Mouse (Mus musculus): ENCODE results near the gene Wnt9b. TPM values are rescaled to one million over a fixed set of nuclear protein-coding genes. Genes with fewer than 3 reads are reported as not detected.

The Wnt9b gene
- polyA plus RNA-seq (2015; fragmentation: Nextera tagmentation; extraction: Ambion mirVana): 0.92 and 1.1 TPM in 2 replicates

DNA sequence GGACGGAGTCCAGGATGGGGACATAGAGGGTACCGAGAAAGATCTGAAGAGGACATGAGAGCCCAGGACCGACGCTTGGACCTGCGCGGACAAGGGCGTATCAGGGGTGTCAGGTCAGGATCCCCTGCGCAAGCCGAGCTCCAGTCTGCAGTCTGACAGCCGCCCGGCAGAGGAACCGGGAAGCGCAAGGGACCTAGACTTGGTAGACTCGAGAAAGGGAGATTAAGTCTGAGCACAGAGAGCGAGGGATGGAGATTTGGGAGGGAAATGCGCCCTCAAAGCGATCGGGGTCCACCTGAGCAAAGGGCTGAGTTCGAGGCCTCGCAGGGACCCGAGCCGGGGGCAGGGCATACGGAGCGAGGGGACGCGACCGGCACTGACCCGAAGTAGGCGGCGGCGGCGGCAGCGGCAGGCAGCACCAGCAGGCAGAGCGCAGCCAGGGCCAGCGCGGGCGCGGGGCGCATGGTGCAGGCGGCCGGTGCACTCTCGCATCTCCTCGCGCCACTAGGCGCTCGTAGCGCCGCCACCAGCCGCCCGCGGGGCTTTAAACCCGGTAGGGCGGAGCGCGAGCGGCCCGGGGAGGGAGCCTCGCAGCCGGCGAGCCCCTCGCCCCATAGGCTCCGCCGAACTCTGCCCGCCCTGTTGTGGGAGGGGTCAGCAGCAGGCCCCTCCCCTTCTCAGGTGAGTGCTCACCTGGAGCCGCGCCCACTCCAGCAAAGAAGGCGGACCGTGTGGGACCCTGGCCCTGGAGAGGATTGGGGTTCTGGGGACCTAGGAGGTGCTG, at the start of gene Wnt9b:
Wnt9b (minus strand) TSS at position 516 of the 784 bp plus-strand sequence.
- peak within 1 kb of the TSS; percentile 52 for H3K4me3 ChIP-seq (ENCODE audit: low read depth, low read length)
- peak; percentile 36; the same call in 1 of the 2 replicates for ATAC-seq
- H3K36me3 ChIP-seq (ENCODE audit: control insufficient read depth, insufficient read depth, low read length): no peaks in the 10 kb centered on the region
- H3K27ac ChIP-seq (ENCODE audit: low read length): no peak within 1 kb of the TSS
- H3K27me3 ChIP-seq (ENCODE audit: control insufficient read depth, insufficient read depth, low read depth, low read length): peaks cover 47% of the 10 kb centered on the region
- H3K4me1 ChIP-seq (ENCODE audit: control insufficient read depth, insufficient read depth, low read length): peaks cover 11% of the 10 kb centered on the region
- peak within 1 kb of the TSS; percentile 93 for H3K4me2 ChIP-seq (ENCODE audit: low read length)
- no peaks in the 10 kb centered on the region for H3K9me3 ChIP-seq (replicated peaks; ENCODE audit: control insufficient read depth, low read length, poor library complexity, severe bottlenecking)
- WGBS: under 1% methylated on average over 65 of the region's 68 CpGs
- H3K9ac ChIP-seq (ENCODE audit: low read depth, low read length): peak within 1 kb of the TSS; percentile 60

DNA sequence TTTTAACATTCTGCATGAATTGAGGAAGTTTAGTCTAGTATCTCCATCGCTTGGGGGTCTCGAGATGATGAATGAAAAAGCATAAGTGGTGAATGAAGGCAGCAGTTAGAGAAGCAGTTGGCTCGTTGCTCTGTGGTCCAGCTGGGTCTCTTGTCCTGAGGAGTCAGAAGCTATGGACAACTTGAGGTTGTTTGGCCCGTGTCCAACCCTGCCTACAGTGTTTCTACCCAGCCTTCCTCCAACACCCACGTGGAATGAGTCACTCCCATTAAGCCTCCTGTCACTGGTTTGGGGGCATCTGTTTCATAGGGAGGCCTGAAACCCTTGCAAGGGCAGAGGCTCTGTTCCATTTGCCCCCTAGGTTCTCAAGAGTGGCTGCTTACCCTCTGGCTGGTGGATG, 40.3 kb upstream of the Wnt9b start:
- Histone ChIP-seq H3K9ac (ENCODE audit: low read depth, low read length) (no peak overlapping the region), H3K27ac (ENCODE audit: low read length) (no peak overlapping the region), H3K9me3 (replicated peaks; ENCODE audit: control insufficient read depth, low read length, poor library complexity, severe bottlenecking) (no peaks in the 10 kb centered on the region), H3K36me3 (ENCODE audit: control insufficient read depth, insufficient read depth, low read length) (no peaks in the 10 kb centered on the region), H3K4me1 (ENCODE audit: control insufficient read depth, insufficient read depth, low read length) (no peaks in the 10 kb centered on the region), H3K4me2 (ENCODE audit: low read length) (no peak overlapping the region), H3K27me3 (ENCODE audit: control insufficient read depth, insufficient read depth, low read depth, low read length) (peaks cover 7% of the 10 kb centered on the region), H3K4me3 (ENCODE audit: low read depth, low read length) (no peak overlapping the region)
- 77% methylated on average over 5 of the region's 5 CpGs for WGBS
- no peak for ATAC-seq

- ATAC-seq: no peak
- Histone ChIP-seq H3K4me2 (ENCODE audit: low read length) (no peak overlapping the region), H3K4me1 (ENCODE audit: control insufficient read depth, insufficient read depth, low read length) (no peaks in the 10 kb centered on the region), H3K9me3 (replicated peaks; ENCODE audit: control insufficient read depth, low read length, poor library complexity, severe bottlenecking) (no peaks in the 10 kb centered on the region), H3K4me3 (ENCODE audit: low read depth, low read length) (no peak overlapping the region), H3K27me3 (ENCODE audit: control insufficient read depth, insufficient read depth, low read depth, low read length) (peaks cover 11% of the 10 kb centered on the region), H3K36me3 (ENCODE audit: control insufficient read depth, insufficient read depth, low read length) (no peaks in the 10 kb centered on the region), H3K9ac (ENCODE audit: low read depth, low read length) (no peak overlapping the region), H3K27ac (ENCODE audit: low read length) (no peak overlapping the region)
- 66% methylated on average over 9 of the region's 9 CpGs for WGBS
These were observed 30.5 kb upstream of the Wnt9b start for GRCm38 (mm10) chr11:103780152-103780551.

DNA sequence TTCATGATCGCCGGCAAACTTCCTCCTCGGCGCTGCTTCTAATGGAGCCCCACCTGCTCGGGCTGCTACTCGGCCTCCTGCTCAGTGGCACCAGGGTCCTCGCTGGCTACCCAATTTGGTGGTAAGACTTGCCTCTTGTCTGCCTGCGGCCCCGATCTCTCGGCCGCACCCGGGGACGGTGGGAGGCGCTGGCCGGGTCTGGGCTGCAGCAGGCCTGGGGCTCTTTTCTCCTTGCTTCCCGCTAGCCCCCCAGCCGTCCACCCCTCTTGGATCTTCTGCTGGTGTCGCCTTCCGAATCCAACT, 24.6 kb upstream of the Wnt9b start:
- Histone ChIP-seq H3K4me3 (ENCODE audit: low read depth, low read length) (peak overlapping the region; percentile 51), H3K4me2 (ENCODE audit: low read length) (peak overlapping the region; percentile 84), H3K27me3 (ENCODE audit: control insufficient read depth, insufficient read depth, low read depth, low read length) (peaks cover 28% of the 10 kb centered on the region), H3K9ac (ENCODE audit: low read depth, low read length) (peak overlapping the region; percentile 64), H3K4me1 (ENCODE audit: control insufficient read depth, insufficient read depth, low read length) (peaks cover 37% of the 10 kb centered on the region), H3K27ac (ENCODE audit: low read length) (peak overlapping the region; percentile 70), H3K9me3 (replicated peaks; ENCODE audit: control insufficient read depth, low read length, poor library complexity, severe bottlenecking) (no peaks in the 10 kb centered on the region), H3K36me3 (ENCODE audit: control insufficient read depth, insufficient read depth, low read length) (no peaks in the 10 kb centered on the region)
- peak; percentile 18 for ATAC-seq
- 2% methylated on average over 19 of the region's 19 CpGs for WGBS

DNA sequence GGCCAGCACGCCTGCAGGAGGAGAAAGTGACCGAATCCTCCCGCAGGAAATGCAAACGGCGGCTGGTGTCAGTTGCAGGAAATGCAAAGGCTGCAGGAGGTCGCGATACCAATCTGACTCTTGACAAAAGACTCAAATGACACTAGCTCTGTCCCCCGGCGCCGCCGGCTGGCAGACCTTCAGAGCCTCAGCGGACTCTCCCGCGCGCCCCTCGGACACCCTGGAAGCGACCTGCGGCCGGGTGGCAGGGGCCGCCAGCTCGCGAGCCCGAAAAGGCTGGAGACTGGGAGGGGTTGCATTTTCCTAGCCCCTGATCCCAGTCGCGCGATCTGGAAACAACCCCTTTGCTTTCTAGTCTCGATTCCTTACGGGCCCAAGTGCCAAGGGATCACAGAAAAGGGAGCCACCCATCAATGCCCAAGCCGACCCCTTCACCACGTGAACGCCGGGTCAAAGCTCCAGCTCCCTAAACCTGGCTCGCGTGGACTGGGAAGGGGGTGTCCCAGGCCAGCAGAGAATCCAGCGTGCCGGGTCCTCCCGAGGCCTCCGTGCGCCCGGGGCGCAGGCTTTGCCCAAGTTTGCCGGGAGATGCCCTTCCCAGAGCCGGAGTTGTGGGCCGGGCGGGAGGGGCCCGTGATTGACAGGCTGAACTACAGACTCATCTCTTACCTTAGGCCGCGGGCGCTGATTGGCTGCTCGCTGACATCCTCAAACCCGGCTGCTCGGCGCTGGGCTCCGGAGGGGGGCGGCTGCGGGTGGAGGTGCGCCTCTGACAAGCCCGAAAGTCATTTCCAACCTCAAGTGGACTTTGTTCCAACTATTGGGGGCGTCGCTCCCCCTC, 24.0 kb upstream of the Wnt9b start, which contains the start of gene Wnt3:
Wnt3 (plus strand) TSS at position 764 of the 841 bp plus-strand sequence.
- Histone ChIP-seq H3K27me3 (ENCODE audit: control insufficient read depth, insufficient read depth, low read depth, low read length) (peaks cover 28% of the 10 kb centered on the region), H3K9ac (ENCODE audit: low read depth, low read length) (peak within 1 kb of the TSS; percentile 64), H3K4me1 (ENCODE audit: control insufficient read depth, insufficient read depth, low read length) (peaks cover 37% of the 10 kb centered on the region), H3K36me3 (ENCODE audit: control insufficient read depth, insufficient read depth, low read length) (no peaks in the 10 kb centered on the region), H3K27ac (ENCODE audit: low read length) (peak within 1 kb of the TSS; percentile 70), H3K4me3 (ENCODE audit: low read depth, low read length) (peak within 1 kb of the TSS; percentile 51), H3K9me3 (replicated peaks; ENCODE audit: control insufficient read depth, low read length, poor library complexity, severe bottlenecking) (no peaks in the 10 kb centered on the region), H3K4me2 (ENCODE audit: low read length) (peak within 1 kb of the TSS; percentile 84)
- ATAC-seq: peak; percentile 69
- WGBS: under 1% methylated on average over 60 of the region's 60 CpGs

DNA sequence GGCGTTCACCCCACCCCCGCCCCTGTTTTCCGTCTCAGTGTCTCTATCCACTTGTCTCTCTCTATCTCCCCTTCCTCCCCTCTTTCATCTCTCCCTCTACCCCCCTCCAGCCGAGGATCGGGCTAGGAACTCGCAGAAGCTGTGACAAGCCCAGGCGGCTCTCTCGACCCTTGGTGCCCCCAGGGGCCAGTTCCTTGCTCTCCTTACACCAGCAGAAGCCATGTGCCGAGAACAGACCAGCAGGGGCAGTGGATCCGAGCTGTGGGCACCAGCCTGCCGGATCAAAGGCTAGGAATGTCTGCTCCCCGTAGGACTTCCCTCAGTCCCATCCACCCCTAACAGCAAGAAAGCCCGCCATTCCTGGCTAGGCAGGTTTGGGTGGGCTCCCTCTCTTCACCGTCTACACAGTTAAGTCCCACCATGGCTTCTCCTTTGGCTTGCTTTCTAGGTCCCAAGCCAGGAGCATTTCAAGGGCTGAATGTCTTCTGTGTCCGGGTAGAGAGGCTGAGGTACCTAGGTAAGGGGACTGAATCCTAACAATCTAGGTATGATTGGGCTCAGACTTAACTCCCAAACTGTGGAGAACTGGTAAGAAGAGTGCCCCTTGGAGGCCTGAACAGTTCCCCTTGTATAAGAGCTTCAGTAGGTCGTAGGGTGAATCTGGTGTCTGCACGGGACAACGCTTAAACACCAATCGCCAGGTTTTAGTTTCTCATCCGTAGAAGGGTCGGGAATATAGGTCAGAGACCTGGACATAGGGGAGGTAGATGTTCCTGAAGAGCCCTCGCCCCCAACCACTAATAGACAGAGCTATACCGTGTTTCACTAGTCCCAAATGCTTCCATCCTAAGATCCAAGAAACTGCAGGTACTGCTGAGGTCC, 23.1 kb upstream of the Wnt9b start:
- ATAC-seq: no peak
- Histone ChIP-seq H3K4me1 (ENCODE audit: control insufficient read depth, insufficient read depth, low read length) (peaks cover 37% of the 10 kb centered on the region), H3K27me3 (ENCODE audit: control insufficient read depth, insufficient read depth, low read depth, low read length) (peaks cover 28% of the 10 kb centered on the region), H3K4me3 (ENCODE audit: low read depth, low read length) (peak overlapping the region; percentile 51), H3K9ac (ENCODE audit: low read depth, low read length) (peak overlapping the region; percentile 64), H3K27ac (ENCODE audit: low read length) (peak overlapping the region; percentile 70), H3K36me3 (ENCODE audit: control insufficient read depth, insufficient read depth, low read length) (no peaks in the 10 kb centered on the region), H3K9me3 (replicated peaks; ENCODE audit: control insufficient read depth, low read length, poor library complexity, severe bottlenecking) (no peaks in the 10 kb centered on the region), H3K4me2 (ENCODE audit: low read length) (peak overlapping the region; percentile 84)
- 3% methylated on average over 23 of the region's 23 CpGs for WGBS

GRCm38 (mm10) chr11:103771160-103771817, 21.7 kb upstream of the Wnt9b start:
- Histone ChIP-seq H3K4me3 (ENCODE audit: low read depth, low read length) (0 out of 2 replicates have a peak overlapping the region, but pooled peaks have one; percentile 8), H3K4me1 (ENCODE audit: control insufficient read depth, insufficient read depth, low read length) (peaks cover 37% of the 10 kb centered on the region), H3K4me2 (ENCODE audit: low read length) (peak overlapping the region; percentile 84), H3K27ac (ENCODE audit: low read length) (no peak overlapping the region), H3K9me3 (replicated peaks; ENCODE audit: control insufficient read depth, low read length, poor library complexity, severe bottlenecking) (no peaks in the 10 kb centered on the region), H3K36me3 (ENCODE audit: control insufficient read depth, insufficient read depth, low read length) (no peaks in the 10 kb centered on the region), H3K27me3 (ENCODE audit: control insufficient read depth, insufficient read depth, low read depth, low read length) (peaks cover 24% of the 10 kb centered on the region), H3K9ac (ENCODE audit: low read depth, low read length) (peak overlapping the region; percentile 24; the same call in 1 of the 2 replicates)
- ATAC-seq: no peak
- WGBS: 4% methylated on average over 19 of the region's 19 CpGs

GRCm38 (mm10) chr11:103765556-103766011, 16.0 kb upstream of the Wnt9b start:
- no peak overlapping the region for H3K4me2 ChIP-seq (ENCODE audit: low read length)

More at GRCm38 (mm10) chr11:103765556-103766011, 16.0 kb upstream of the Wnt9b start:
- no peak for ATAC-seq
- H3K27ac ChIP-seq (ENCODE audit: low read length): no peak overlapping the region
- H3K9me3 ChIP-seq (replicated peaks; ENCODE audit: control insufficient read depth, low read length, poor library complexity, severe bottlenecking): 0 out of 2 replicates have a peak, but pooled peaks cover 3% of the 10 kb centered on the region
- H3K4me3 ChIP-seq (ENCODE audit: low read depth, low read length): no peak overlapping the region
- H3K4me1 ChIP-seq (ENCODE audit: control insufficient read depth, insufficient read depth, low read length): peaks cover 9% of the 10 kb centered on the region
- WGBS: 3% methylated on average over 6 of the region's 6 CpGs
- no peak overlapping the region for H3K9ac ChIP-seq (ENCODE audit: low read depth, low read length)
- H3K36me3 ChIP-seq (ENCODE audit: control insufficient read depth, insufficient read depth, low read length): no peaks in the 10 kb centered on the region
- peaks cover 6% of the 10 kb centered on the region for H3K27me3 ChIP-seq (ENCODE audit: control insufficient read depth, insufficient read depth, low read depth, low read length)

Measured in midbrain, embryonic 16.5 days (tissue).